Mouse (Mus musculus) bone marrow, adult 2 months (tissue): ENCODE measurements around the gene Myo16.

Experiments used
- CTCF ChIP-seq: fragments of 200-500 bp; IDR thresholded peaks from 2 replicates; pipeline ENCODE4 v1.5.1; 2011; ENCODE audit warnings: low read length, control low read depth; ENCODE audit not compliant: control insufficient read depth, insufficient read depth
- POLR2A ChIP-seq: fragments of 200-500 bp; IDR thresholded peaks from 2 replicates; pipeline ENCODE4 v1.6.1; 2011; ENCODE audit warnings: low read depth, mild to moderate bottlenecking, control low read depth, low read length, borderline replicate concordance; ENCODE audit not compliant: control insufficient read depth

DNA sequence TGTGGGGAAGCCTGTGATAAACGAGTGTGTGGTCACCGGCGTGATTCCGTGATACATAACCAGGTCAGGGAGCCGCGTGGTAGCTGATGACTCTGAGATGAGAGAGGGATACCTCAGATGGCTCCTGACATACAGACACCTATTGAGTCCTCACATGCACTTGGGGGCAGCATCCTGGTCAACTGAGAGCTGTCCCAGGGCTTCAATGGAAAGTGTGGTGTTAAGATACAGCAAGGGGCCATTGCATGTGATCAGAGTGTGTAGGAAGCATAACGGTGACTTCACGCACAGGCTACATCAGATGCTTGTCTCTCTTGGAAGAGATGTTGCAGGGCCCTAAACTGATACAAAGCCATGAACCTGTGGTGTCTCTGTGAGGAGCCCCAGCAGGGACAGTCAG lies 260.2 kb downstream of the Myo16 start:
- TF ChIP-seq CTCF (no peak), POLR2A (no peak)
